Mouse (Mus musculus): ENCODE data around the gene Dner.

- TF ChIP-seq GATA1 (IDR thresholded peaks at IDR 0.05; ENCODE audit: low read length) = no peak
- TF ChIP-seq TAL1 (IDR thresholded peaks at IDR 0.05; ENCODE audit: low read length) = no peak
These were observed at the start of gene Dner for GRCm38 (mm10) chr1:84695517-84696411.

Data from erythroblast, embryonic 14.5 days (primary cell).